Mouse (Mus musculus): ENCODE results near the gene Ercc6.

Gene Ercc6

GRCm38 (mm10) chr14:32534137-32534536, 20.8 kb downstream of the Ercc6 start:
- peaks cover 28% of the 10 kb centered on the region for H3K4me1 ChIP-seq (replicated peaks; ENCODE audit: low read depth, low read length)
- H3K4me3 ChIP-seq (replicated peaks; ENCODE audit: low read length): no peak overlapping the region
- H3K27me3 ChIP-seq (ENCODE audit: insufficient read depth, low read length): no peaks in the 10 kb centered on the region
- no peaks in the 10 kb centered on the region for H3K9me3 ChIP-seq (ENCODE audit: low read length)
- TF ChIP-seq POU5F1 (IDR thresholded peaks at IDR 0.05; ENCODE audit: borderline replicate concordance, low read length) (no peak), CTCF (conservative IDR thresholded peaks at IDR 0.05; ENCODE audit: low read length) (peak; percentile 94)
- H3K36me3 ChIP-seq (ENCODE audit: insufficient read depth, low read length): peaks cover 61% of the 10 kb centered on the region

GRCm38 (mm10) chr14:32536763-32537162, 23.4 kb downstream of the Ercc6 start:
- Histone ChIP-seq H3K27me3 (ENCODE audit: insufficient read depth, low read length) (no peaks in the 10 kb centered on the region), H3K9me3 (ENCODE audit: low read length) (no peaks in the 10 kb centered on the region), H3K36me3 (ENCODE audit: insufficient read depth, low read length) (peaks cover 74% of the 10 kb centered on the region), H3K4me3 (replicated peaks; ENCODE audit: low read length) (no peak overlapping the region), H3K4me1 (replicated peaks; ENCODE audit: low read depth, low read length) (peaks cover 22% of the 10 kb centered on the region)
- TF ChIP-seq POU5F1 (IDR thresholded peaks at IDR 0.05; ENCODE audit: borderline replicate concordance, low read length) (no peak), CTCF (conservative IDR thresholded peaks at IDR 0.05; ENCODE audit: low read length) (no peak), NANOG (IDR thresholded peaks at IDR 0.05; ENCODE audit: borderline replicate concordance, low read length) (no peak)

- TF ChIP-seq NANOG (IDR thresholded peaks at IDR 0.05; ENCODE audit: borderline replicate concordance, low read length) (no peak), CTCF (conservative IDR thresholded peaks at IDR 0.05; ENCODE audit: low read length) (no peak), POU5F1 (IDR thresholded peaks at IDR 0.05; ENCODE audit: borderline replicate concordance, low read length) (no peak)
- no peaks in the 10 kb centered on the region for H3K9me3 ChIP-seq (ENCODE audit: low read length)
- peaks cover 10% of the 10 kb centered on the region for H3K4me1 ChIP-seq (replicated peaks; ENCODE audit: low read depth, low read length)
- peaks cover 78% of the 10 kb centered on the region for H3K36me3 ChIP-seq (ENCODE audit: insufficient read depth, low read length)
- H3K4me3 ChIP-seq (replicated peaks; ENCODE audit: low read length): no peak overlapping the region
- H3K27me3 ChIP-seq (ENCODE audit: insufficient read depth, low read length): no peaks in the 10 kb centered on the region
Measured at GRCm38 (mm10) chr14:32538115-32538514, 24.8 kb downstream of the Ercc6 start.

- TF ChIP-seq POU5F1 (IDR thresholded peaks at IDR 0.05; ENCODE audit: borderline replicate concordance, low read length) (no peak), CTCF (conservative IDR thresholded peaks at IDR 0.05; ENCODE audit: low read length) (peak; percentile 51)
- Histone ChIP-seq H3K36me3 (ENCODE audit: insufficient read depth, low read length) (peaks cover 44% of the 10 kb centered on the region), H3K27me3 (ENCODE audit: insufficient read depth, low read length) (no peaks in the 10 kb centered on the region), H3K4me3 (replicated peaks; ENCODE audit: low read length) (no peak overlapping the region), H3K4me1 (replicated peaks; ENCODE audit: low read depth, low read length) (no peaks in the 10 kb centered on the region), H3K9me3 (ENCODE audit: low read length) (no peaks in the 10 kb centered on the region)
Measured at GRCm38 (mm10) chr14:32543075-32543474, 29.8 kb downstream of the Ercc6 start.

- no peak for TF ChIP-seq POU5F1 (IDR thresholded peaks at IDR 0.05; ENCODE audit: borderline replicate concordance, low read length)
- TF ChIP-seq NANOG (IDR thresholded peaks at IDR 0.05; ENCODE audit: borderline replicate concordance, low read length): no peak
- TF ChIP-seq CTCF (conservative IDR thresholded peaks at IDR 0.05; ENCODE audit: low read length): no peak
- Histone ChIP-seq H3K27me3 (ENCODE audit: insufficient read depth, low read length) (no peaks in the 10 kb centered on the region), H3K4me3 (replicated peaks; ENCODE audit: low read length) (no peak overlapping the region), H3K36me3 (ENCODE audit: insufficient read depth, low read length) (peaks cover 25% of the 10 kb centered on the region), H3K4me1 (replicated peaks; ENCODE audit: low read depth, low read length) (no peaks in the 10 kb centered on the region), H3K9me3 (ENCODE audit: low read length) (no peaks in the 10 kb centered on the region)
Measured at GRCm38 (mm10) chr14:32546676-32547075, 33.4 kb downstream of the Ercc6 start.

- H3K4me1 ChIP-seq (replicated peaks; ENCODE audit: low read depth, low read length): peaks cover 11% of the 10 kb centered on the region
- no peaks in the 10 kb centered on the region for H3K27me3 ChIP-seq (ENCODE audit: insufficient read depth, low read length)
- no peak for TF ChIP-seq CTCF (conservative IDR thresholded peaks at IDR 0.05; ENCODE audit: low read length)
- no peak for TF ChIP-seq POU5F1 (IDR thresholded peaks at IDR 0.05; ENCODE audit: borderline replicate concordance, low read length)
- no peak for TF ChIP-seq NANOG (IDR thresholded peaks at IDR 0.05; ENCODE audit: borderline replicate concordance, low read length)
- H3K9me3 ChIP-seq (ENCODE audit: low read length): no peaks in the 10 kb centered on the region
- H3K36me3 ChIP-seq (ENCODE audit: insufficient read depth, low read length): peaks cover 44% of the 10 kb centered on the region
- no peak overlapping the region for H3K4me3 ChIP-seq (replicated peaks; ENCODE audit: low read length)
Measured at GRCm38 (mm10) chr14:32551854-32552253, 38.5 kb downstream of the Ercc6 start.

GRCm38 (mm10) chr14:32553198-32553903, 40.0 kb downstream of the Ercc6 start:
- TF ChIP-seq POU5F1 (IDR thresholded peaks at IDR 0.05; ENCODE audit: borderline replicate concordance, low read length) (no peak), CTCF (conservative IDR thresholded peaks at IDR 0.05; ENCODE audit: low read length) (no peak), NANOG (IDR thresholded peaks at IDR 0.05; ENCODE audit: borderline replicate concordance, low read length) (no peak)
- H3K36me3 ChIP-seq (ENCODE audit: insufficient read depth, low read length): peaks cover 57% of the 10 kb centered on the region
- H3K4me3 ChIP-seq (replicated peaks; ENCODE audit: low read length): no peak overlapping the region
- no peaks in the 10 kb centered on the region for H3K27me3 ChIP-seq (ENCODE audit: insufficient read depth, low read length)
- H3K9me3 ChIP-seq (ENCODE audit: low read length): no peaks in the 10 kb centered on the region
- peaks cover 11% of the 10 kb centered on the region for H3K4me1 ChIP-seq (replicated peaks; ENCODE audit: low read depth, low read length)

GRCm38 (mm10) chr14:32554860-32555526, 41.7 kb downstream of the Ercc6 start:
- Histone ChIP-seq H3K9me3 (ENCODE audit: low read length) (no peaks in the 10 kb centered on the region), H3K36me3 (ENCODE audit: insufficient read depth, low read length) (peaks cover 67% of the 10 kb centered on the region), H3K27me3 (ENCODE audit: insufficient read depth, low read length) (no peaks in the 10 kb centered on the region), H3K4me3 (replicated peaks; ENCODE audit: low read length) (no peak overlapping the region), H3K4me1 (replicated peaks; ENCODE audit: low read depth, low read length) (peaks cover 11% of the 10 kb centered on the region)
- no peak for TF ChIP-seq NANOG (IDR thresholded peaks at IDR 0.05; ENCODE audit: borderline replicate concordance, low read length)
- no peak for TF ChIP-seq POU5F1 (IDR thresholded peaks at IDR 0.05; ENCODE audit: borderline replicate concordance, low read length)
- TF ChIP-seq CTCF (conservative IDR thresholded peaks at IDR 0.05; ENCODE audit: low read length): no peak

All from E14TG2a.4 (cell line).